Mouse (Mus musculus): ENCODE data around the gene Ltbp1. TPM values are rescaled to one million over a fixed set of nuclear protein-coding genes. Genes with fewer than 3 reads are reported as not detected.

The Ltbp1 gene
- polyA plus RNA-seq, 1 experiment from 2014 or later: 2.9 TPM

- DNase-seq: peak; percentile 11
- H3K4me3 ChIP-seq (replicated peaks): peak overlapping the region; percentile 68
- H3K9ac ChIP-seq: peak overlapping the region; percentile 66
- H3K27me3 ChIP-seq: peaks cover 28% of the 10 kb centered on the region
- H3K9me3 ChIP-seq (replicated peaks): no peaks in the 10 kb centered on the region
- peak overlapping the region; percentile 19; the same call in 1 of the 2 replicates for H3K27ac ChIP-seq
- WGBS (ENCODE audit: insufficient replicate concordance): under 1% methylated on average over 82 of the region's 94 CpGs
- peaks cover 17% of the 10 kb centered on the region for H3K4me1 ChIP-seq (replicated peaks)
- no peaks in the 10 kb centered on the region for H3K36me3 ChIP-seq
- peak overlapping the region; percentile 95 for H3K4me2 ChIP-seq
- peak; percentile 61 for ATAC-seq (ENCODE audit: low read depth)
Measured at GRCm38 (mm10) chr17:75005685-75006680, 615 bp downstream of the Ltbp1 start.

GRCm38 (mm10) chr17:75010955-75011354 lies 5.6 kb downstream of the Ltbp1 start:
- 19% methylated on average over 6 of the region's 6 CpGs for WGBS (ENCODE audit: insufficient replicate concordance)
- ATAC-seq (ENCODE audit: low read depth): peak; percentile 50; the same call in 1 of the 2 replicates
- H3K9ac ChIP-seq: no peak overlapping the region

GRCm38 (mm10) chr17:75013211-75013610 lies 7.8 kb downstream of the Ltbp1 start:
- Histone ChIP-seq H3K4me2 (no peak overlapping the region), H3K4me1 (replicated peaks) (no peaks in the 10 kb centered on the region), H3K27ac (no peak overlapping the region), H3K9ac (no peak overlapping the region), H3K36me3 (no peaks in the 10 kb centered on the region), H3K4me3 (replicated peaks) (no peak overlapping the region), H3K9me3 (replicated peaks) (no peaks in the 10 kb centered on the region), H3K27me3 (no peaks in the 10 kb centered on the region)
- ATAC-seq (ENCODE audit: low read depth): no peak
- 71% methylated on average over 4 of the region's 4 CpGs for WGBS (ENCODE audit: insufficient replicate concordance)
- no peak for DNase-seq

More at GRCm38 (mm10) chr17:75010955-75011354, 5.6 kb downstream of the Ltbp1 start:
- 0 out of 2 replicates have a peak, but pooled peaks cover 4% of the 10 kb centered on the region for H3K4me1 ChIP-seq (replicated peaks)
- no peaks in the 10 kb centered on the region for H3K36me3 ChIP-seq
- DNase-seq: no peak
- peaks cover 18% of the 10 kb centered on the region for H3K27me3 ChIP-seq
- H3K9me3 ChIP-seq (replicated peaks): no peaks in the 10 kb centered on the region
- no peak overlapping the region for H3K27ac ChIP-seq
- no peak overlapping the region for H3K4me2 ChIP-seq
- no peak overlapping the region for H3K4me3 ChIP-seq (replicated peaks)

- Histone ChIP-seq H3K27ac (no peak overlapping the region), H3K9me3 (replicated peaks) (no peaks in the 10 kb centered on the region), H3K27me3 (no peaks in the 10 kb centered on the region), H3K9ac (no peak overlapping the region), H3K4me3 (replicated peaks) (no peak overlapping the region), H3K4me1 (replicated peaks) (no peaks in the 10 kb centered on the region), H3K36me3 (no peaks in the 10 kb centered on the region), H3K4me2 (no peak overlapping the region)
- ATAC-seq (ENCODE audit: low read depth) (no peak), DNase-seq (no peak)
- WGBS (ENCODE audit: insufficient replicate concordance): 76% methylated on average over 10 of the region's 10 CpGs
Measured at GRCm38 (mm10) chr17:75013868-75014267, 8.5 kb downstream of the Ltbp1 start.

GRCm38 (mm10) chr17:75014601-75015356 lies 9.4 kb downstream of the Ltbp1 start:
- Histone ChIP-seq H3K9me3 (replicated peaks) (no peaks in the 10 kb centered on the region), H3K36me3 (no peaks in the 10 kb centered on the region), H3K4me2 (no peak overlapping the region), H3K27ac (no peak overlapping the region), H3K4me1 (replicated peaks) (no peaks in the 10 kb centered on the region), H3K9ac (no peak overlapping the region), H3K4me3 (replicated peaks) (no peak overlapping the region), H3K27me3 (no peaks in the 10 kb centered on the region)
- no peak for ATAC-seq (ENCODE audit: low read depth)
- DNase-seq: no peak
- 77% methylated on average over 24 of the region's 24 CpGs for WGBS (ENCODE audit: insufficient replicate concordance)

GRCm38 (mm10) chr17:75015546-75015945 lies 10.2 kb downstream of the Ltbp1 start:
- H3K9ac ChIP-seq: no peak overlapping the region
- H3K4me2 ChIP-seq: no peak overlapping the region
- H3K4me1 ChIP-seq (replicated peaks): no peaks in the 10 kb centered on the region
- H3K4me3 ChIP-seq (replicated peaks): no peak overlapping the region
- H3K36me3 ChIP-seq: no peaks in the 10 kb centered on the region
- H3K9me3 ChIP-seq (replicated peaks): no peaks in the 10 kb centered on the region
- ATAC-seq (ENCODE audit: low read depth) (no peak), DNase-seq (no peak)
- no peak overlapping the region for H3K27ac ChIP-seq
- no peaks in the 10 kb centered on the region for H3K27me3 ChIP-seq
- WGBS (ENCODE audit: insufficient replicate concordance): 74% methylated on average over 6 of the region's 6 CpGs

GRCm38 (mm10) chr17:75017423-75017822 lies 12.1 kb downstream of the Ltbp1 start:
- H3K27ac ChIP-seq: no peak overlapping the region
- ATAC-seq (ENCODE audit: low read depth) (0 out of 2 replicates have a peak, but pooled peaks have one; percentile 15), DNase-seq (peak; percentile 22)
- H3K9me3 ChIP-seq (replicated peaks): no peaks in the 10 kb centered on the region
- H3K4me2 ChIP-seq: no peak overlapping the region
- no peak overlapping the region for H3K4me3 ChIP-seq (replicated peaks)
- no peaks in the 10 kb centered on the region for H3K4me1 ChIP-seq (replicated peaks)
- WGBS (ENCODE audit: insufficient replicate concordance): 66% methylated on average over 7 of the region's 7 CpGs
- H3K27me3 ChIP-seq: no peaks in the 10 kb centered on the region
- no peaks in the 10 kb centered on the region for H3K36me3 ChIP-seq
- no peak overlapping the region for H3K9ac ChIP-seq

- H3K36me3 ChIP-seq: no peaks in the 10 kb centered on the region
- H3K4me2 ChIP-seq: no peak overlapping the region
- H3K9me3 ChIP-seq (replicated peaks): no peaks in the 10 kb centered on the region
- 83% methylated on average over 5 of the region's 5 CpGs for WGBS (ENCODE audit: insufficient replicate concordance)
- ATAC-seq (ENCODE audit: low read depth) (no peak), DNase-seq (no peak)
- no peak overlapping the region for H3K27ac ChIP-seq
- H3K9ac ChIP-seq: no peak overlapping the region
- no peak overlapping the region for H3K4me3 ChIP-seq (replicated peaks)
- no peaks in the 10 kb centered on the region for H3K4me1 ChIP-seq (replicated peaks)
- H3K27me3 ChIP-seq: no peaks in the 10 kb centered on the region
Measured at GRCm38 (mm10) chr17:75018142-75018541, 12.8 kb downstream of the Ltbp1 start.

GRCm38 (mm10) chr17:75020026-75020425 lies 14.7 kb downstream of the Ltbp1 start:
- Histone ChIP-seq H3K4me3 (replicated peaks) (no peak overlapping the region), H3K9ac (no peak overlapping the region), H3K27ac (no peak overlapping the region), H3K27me3 (no peaks in the 10 kb centered on the region), H3K4me1 (replicated peaks) (no peaks in the 10 kb centered on the region), H3K9me3 (replicated peaks) (no peaks in the 10 kb centered on the region), H3K36me3 (no peaks in the 10 kb centered on the region), H3K4me2 (no peak overlapping the region)
- DNase-seq (no peak), ATAC-seq (ENCODE audit: low read depth) (no peak)
- WGBS (ENCODE audit: insufficient replicate concordance): 71% methylated on average over 7 of the region's 7 CpGs

GRCm38 (mm10) chr17:75020619-75021018 lies 15.3 kb downstream of the Ltbp1 start:
- WGBS (ENCODE audit: insufficient replicate concordance): 63% methylated on average over 3 of the region's 3 CpGs
- Histone ChIP-seq H3K27ac (no peak overlapping the region), H3K9ac (no peak overlapping the region), H3K4me3 (replicated peaks) (no peak overlapping the region), H3K27me3 (no peaks in the 10 kb centered on the region), H3K4me1 (replicated peaks) (no peaks in the 10 kb centered on the region), H3K9me3 (replicated peaks) (no peaks in the 10 kb centered on the region), H3K36me3 (no peaks in the 10 kb centered on the region), H3K4me2 (no peak overlapping the region)
- DNase-seq: no peak
- no peak for ATAC-seq (ENCODE audit: low read depth)

- H3K4me2 ChIP-seq: no peak overlapping the region
Measured at GRCm38 (mm10) chr17:75027358-75028131, 22.2 kb downstream of the Ltbp1 start.

More at GRCm38 (mm10) chr17:75027358-75028131, 22.2 kb downstream of the Ltbp1 start:
- ATAC-seq (ENCODE audit: low read depth) (no peak), DNase-seq (no peak)
- H3K4me1 ChIP-seq (replicated peaks): no peaks in the 10 kb centered on the region
- H3K27ac ChIP-seq: no peak overlapping the region
- no peaks in the 10 kb centered on the region for H3K27me3 ChIP-seq
- H3K9ac ChIP-seq: no peak overlapping the region
- H3K36me3 ChIP-seq: no peaks in the 10 kb centered on the region
- WGBS (ENCODE audit: insufficient replicate concordance): 71% methylated on average over 12 of the region's 12 CpGs
- H3K4me3 ChIP-seq (replicated peaks): no peak overlapping the region
- no peaks in the 10 kb centered on the region for H3K9me3 ChIP-seq (replicated peaks)

Measured in liver, embryonic 13.5 days (tissue).